Mouse (Mus musculus) B cell, adult 2 months (primary cell): ENCODE data around the gene Commd2.

Experiments
- DNase-seq, 2 experiments: peaks; one replicate each; pipeline ENCODE4 v3.0.0; 2022

Commd2 gene

DNA sequence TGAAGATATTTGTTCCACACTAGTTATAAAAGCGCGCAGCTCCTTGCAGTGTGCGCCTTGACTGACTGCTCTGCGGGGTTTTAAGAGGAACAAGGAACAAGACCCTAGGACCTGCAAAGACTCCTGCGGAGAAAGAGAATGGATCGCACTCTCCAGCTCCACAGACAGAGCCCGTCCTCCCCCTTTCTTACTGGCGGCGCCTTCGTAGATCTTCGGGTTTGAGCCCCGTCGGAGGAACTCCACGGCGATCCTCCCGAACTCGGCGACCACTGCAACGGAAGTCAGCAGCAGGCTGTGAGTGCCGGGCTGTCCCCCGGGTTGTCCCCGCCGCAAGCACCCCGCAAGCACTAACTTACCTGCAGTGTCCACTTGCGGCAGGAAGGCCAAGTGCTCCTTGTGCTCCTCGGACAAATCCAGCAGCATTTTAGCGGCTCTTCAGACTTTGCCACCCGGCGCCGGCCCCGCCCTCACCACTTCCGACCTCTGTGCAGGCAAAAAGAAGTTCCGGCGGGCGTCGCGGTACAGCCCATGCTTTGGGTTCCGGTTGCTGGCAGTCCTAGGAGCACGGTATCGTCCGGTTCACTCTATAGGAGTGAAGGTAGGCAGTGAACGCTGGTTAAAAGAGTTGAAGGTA lies at the start of gene Commd2:
Gene Commd2 (minus strand): TSS at position 485 of the 634 bp plus-strand sequence.
- DNase-seq, result peak; percentile 94 to 95

DNA sequence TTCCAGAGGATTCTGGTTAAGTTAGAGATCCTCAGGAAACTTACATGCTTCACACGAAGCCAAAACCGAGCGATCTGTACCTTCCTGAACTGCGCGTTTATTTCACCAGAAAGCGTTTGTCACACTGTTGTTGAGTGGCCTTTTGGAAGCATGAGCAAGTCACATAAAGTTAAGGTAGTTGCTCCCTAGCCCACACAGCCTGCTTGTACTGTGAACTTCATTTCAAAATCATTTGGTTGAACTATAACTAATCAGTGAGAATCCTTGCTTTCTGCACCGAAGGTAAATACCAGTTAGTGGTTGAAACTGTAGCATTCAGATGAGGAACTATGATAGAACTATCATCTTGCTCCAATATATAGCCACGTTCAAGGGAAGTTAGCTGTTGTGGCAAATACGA lies 45.3 kb upstream of the Commd2 start:
- no peak for DNase-seq

DNA sequence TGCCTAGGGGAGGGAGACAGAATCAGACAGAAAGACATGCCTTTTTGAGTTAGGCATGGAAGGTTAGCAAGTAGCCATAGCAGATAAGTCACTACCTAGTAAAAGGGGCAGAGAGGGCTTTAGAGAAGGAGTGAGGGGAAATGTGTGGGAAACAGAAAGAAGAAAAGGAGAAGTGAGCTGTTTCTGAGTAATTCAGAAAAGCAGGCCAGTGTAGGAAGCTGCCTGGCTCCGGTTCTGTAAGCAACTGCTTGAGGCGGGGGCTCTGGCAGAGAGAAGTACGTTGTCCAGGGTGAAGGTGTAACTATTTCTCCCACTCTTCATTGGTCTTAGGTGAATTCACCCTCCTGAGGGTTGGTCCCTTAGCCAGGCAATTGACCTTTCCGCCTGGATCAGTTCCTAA lies 44.7 kb upstream of the Commd2 start:
- DNase-seq, result peak in 1 of 2 experiments; percentile 41

DNA sequence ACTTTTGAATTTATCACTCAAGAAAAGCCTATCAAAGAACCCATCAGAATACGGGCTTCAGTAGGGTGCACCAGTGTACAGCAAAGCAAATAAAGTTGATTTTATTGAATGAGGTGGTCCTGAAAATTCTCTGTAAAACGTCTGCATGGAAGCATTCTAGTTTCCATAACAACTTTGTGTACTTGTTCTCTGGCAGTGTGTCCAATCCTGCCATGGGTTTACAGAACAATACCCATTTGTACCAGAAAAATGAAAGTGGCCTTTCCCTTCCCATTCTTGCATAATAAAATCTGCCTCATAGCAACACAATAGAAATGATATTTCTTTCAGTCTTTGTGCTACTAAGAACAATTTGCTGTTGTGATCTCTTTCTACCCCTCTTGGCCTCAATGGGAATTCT lies 41.2 kb upstream of the Commd2 start, which contains the start of gene Ankub1:
Gene Ankub1 (minus strand): TSS at position 81 of the 400 bp plus-strand sequence.
- DNase-seq, result no peak

DNA sequence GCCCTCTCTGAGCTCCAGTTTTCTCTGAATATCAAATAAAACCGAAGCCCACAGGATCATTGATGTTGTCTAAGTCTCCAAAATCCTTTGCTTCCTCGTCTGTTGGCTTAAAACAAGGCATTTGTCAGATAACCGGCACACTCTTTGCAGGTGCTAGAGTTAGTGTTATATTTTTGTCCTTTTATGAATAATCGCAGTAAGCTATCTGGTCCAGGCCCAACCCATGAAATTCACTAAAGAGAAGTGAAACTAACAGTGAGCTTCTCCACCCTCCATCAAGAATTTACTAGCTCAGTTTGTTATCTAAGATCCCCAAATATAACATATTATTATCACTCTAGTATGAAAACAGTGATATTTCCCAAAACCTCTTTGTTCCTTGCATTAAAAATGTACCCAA lies 40.3 kb upstream of the Commd2 start:
- DNase-seq, result peak; percentile 32 to 37

DNA sequence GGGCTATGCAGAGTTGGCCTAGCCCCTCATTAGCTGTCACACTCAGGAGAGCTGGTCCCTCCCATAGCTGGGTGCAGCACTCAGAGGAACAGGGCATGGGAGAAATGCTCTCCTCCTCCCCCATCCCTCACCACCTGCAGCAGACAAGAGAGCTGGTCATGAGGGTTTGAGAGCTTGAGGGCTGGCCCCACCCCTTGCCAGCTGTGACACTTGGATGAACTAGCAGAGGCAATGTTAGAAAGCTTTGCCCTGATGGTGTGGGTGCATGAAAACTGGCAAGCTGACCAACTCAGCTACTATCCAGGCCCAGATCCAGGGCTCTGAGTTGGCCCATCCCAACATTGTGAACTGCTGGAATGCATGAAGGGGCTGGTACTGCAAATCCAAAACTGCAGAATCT lies 26.3 kb upstream of the Commd2 start:
- DNase-seq, result no peak

DNA sequence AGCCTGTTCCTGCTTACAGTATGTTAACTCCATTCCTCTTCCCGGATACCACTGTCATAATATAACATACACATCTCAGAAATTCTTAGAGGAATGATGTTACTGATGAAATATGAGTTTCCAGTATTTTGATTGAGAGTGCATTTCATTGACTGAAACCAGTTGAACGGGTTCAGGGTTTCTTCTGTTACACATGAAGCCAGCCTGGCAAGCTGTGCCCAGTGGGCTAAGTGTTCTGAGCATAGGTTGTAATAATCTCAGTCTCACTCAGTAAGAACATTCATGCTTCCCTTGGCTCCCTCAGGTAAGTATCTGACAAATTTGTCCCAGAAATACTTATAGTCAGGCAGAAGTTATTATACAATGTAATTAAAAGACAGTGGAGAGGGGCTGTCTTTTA lies 22.6 kb upstream of the Commd2 start:
- no peak for DNase-seq

DNA sequence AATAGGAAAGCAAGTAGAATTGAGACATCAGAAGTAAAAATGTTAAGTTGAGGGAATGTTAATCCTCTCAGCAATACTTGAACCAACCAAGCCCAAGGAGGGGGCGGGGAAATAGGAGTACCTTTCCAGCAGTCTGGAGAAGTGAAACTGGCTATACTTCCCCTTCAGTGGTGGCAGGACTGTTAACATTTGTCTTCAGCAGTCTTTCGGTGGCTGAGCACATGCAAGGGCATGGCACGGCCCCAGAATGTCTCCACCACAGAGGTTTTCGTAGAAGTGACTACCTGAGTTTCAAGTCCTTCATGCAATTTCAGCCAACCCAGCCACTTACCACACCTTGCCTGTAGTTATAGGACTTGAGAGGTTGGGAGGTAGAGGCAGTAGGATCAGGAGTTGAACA lies 22.1 kb upstream of the Commd2 start:
- DNase-seq, result peak; percentile 70 to 75

DNA sequence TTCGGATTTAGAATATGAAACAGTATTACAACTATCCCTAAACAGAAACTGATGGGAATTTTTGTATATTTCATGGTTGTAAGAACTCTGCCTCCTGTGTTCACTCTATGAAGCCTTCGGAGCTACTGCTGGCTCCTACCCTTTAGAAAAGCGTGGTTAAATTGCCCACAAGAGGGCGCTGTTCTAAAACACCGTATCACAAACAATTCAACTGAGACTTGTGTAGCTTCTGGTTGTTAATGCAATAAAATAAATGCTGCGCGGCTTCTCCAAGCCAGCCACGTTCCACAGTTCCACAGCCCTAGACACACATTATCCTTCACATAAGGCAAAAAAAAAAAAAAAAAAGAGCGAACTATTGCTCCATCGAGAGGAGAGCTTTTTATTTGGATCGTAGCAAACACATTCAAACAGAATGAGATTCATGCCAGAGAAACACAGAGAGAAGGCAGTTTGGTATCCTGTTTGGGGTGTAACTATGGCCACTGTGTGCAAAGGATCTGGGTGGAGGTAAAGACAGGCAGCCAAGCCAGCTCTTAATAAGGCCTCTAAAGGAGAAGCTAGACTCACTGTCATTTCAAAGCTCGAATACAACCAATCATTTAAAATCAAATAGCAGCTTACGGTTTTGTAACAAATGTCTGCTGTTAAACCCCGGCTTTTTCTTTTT lies 15.7 kb upstream of the Commd2 start:
- peak; percentile 69 to 72 for DNase-seq

DNA sequence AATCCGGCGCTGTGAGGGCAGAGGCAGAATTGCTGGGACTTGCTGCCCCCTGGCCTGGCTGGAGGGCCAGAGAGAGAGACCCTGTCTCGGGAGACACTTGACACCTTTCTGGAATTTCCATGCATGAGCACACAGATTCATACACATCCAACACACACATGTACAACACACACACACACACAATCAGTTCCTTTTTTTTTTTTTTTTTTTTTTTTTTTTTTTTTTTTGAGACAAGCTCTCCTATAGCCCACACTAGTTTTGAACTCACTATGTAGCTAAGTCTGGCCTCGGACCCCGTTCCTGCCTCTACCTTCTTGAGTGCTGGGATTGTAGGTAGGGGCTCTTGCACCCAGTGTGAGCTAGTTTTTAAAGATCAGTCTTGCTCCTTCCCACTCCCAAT lies 14.4 kb upstream of the Commd2 start:
- no peak for DNase-seq

DNA sequence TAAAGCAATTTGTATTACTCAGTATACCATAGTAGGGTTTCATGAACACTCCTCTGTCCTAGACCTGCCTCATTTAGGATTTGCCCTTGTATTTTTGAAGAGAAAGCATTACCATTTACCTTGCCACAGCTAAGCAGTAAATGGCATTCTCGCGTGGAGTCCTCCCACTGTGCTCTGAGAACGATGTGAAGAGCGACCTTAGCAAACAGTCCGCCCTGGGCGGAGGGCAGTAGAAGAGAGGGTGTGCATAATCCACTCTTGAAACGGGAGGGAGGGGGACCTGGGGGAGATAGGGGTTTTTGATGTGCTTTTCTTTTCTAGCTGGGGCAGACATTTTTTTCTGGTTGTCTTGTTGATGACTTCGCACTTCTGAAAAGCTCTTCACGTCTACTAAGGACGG lies 13.2 kb upstream of the Commd2 start:
- DNase-seq, result no peak

DNA sequence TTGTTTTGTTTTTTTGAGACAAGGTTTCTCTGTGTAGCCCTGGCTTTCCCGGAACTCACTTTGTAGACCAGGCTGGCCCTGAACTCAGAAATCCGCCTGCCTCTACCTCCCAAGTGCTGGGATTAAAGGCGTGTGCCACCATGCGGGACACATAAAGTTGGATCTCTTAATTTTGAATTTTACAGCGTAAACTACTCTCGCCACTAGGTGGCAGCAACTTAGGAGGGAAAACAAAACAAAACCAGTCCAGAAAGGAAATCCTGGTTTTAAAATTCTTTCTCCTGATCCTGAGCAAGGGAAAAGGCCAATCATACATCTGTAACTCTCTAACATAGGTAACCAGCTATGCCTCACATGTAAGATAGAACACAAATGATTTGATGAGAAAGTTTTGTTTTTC lies 12.2 kb upstream of the Commd2 start:
- DNase-seq, result peak; percentile 47 to 48

DNA sequence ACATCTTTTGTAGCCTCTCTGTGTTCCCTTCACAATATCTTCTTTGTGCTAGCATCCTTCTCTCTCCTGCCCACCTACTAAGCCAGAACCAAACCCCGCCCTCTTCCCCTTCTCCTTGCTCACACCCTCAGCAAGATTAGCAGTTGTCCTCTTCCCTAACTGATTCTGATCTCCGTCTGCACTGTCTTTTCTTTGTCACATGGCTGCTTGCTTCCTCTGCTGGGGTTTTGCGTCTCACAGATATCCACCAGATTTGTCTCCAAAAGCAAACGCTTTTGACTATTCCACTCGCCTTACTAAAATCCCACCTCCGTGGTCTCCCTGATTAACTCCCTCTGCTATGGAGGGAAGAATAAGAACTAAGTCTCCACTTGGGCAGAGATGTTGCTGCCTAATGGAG lies 7.1 kb upstream of the Commd2 start:
- no peak for DNase-seq

DNA sequence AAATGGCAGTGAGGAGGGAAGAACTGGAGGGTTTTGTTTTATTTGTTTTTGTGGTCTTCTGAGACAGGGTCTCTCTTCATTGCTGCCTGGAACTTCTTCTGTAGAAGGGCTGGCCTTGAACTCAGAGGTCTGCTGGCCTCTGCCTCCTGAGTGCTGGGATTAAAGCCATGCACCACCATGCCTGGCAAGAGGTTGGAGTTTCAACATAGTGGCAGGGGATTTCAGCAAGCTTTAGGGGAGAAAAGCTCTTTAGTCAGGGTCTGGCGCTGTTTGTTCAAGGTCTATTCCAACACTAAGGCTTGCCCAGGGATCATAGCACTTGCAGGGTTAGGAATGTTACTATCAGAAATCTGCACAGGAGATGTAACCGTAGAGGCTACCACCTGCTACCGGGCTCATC lies 2.1 kb upstream of the Commd2 start:
- DNase-seq, result no peak

DNA sequence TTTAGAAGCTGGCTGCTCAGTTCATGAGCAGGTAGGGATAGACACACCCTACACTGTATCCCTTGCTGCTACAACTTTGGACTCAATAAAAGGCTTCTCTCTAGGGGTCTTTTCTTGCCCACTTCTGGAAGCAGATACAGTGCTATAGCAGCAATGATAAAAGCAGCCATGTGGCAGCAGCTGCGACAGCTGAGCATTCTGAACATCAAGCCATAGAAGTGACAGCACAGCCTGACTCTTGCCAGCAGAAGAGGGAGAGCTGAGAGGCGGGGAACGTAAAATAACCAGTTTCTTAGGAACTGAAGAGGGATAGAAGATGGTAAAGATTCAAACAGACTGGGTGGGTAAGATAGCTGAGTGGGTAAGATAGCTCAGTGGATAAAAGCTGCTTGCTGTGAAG lies 970 bp upstream of the Commd2 start:
- no peak for DNase-seq

DNA sequence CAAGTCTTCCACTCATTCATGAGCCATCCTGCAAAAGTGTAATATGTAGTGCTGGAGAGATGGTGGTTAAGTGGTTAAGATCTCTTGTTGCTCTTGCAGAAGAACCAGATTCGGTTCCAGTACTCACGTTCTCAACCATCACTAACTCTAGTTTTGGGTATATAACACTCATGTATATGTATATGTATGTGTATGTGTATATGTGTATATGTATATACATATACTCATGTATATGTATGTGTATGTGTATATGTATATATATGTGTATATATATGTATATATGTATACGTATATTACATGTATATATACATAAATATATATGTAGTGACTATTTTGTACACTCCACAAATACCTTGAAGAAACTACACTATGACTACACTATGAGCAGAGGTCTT lies 347 bp upstream of the Commd2 start:
- DNase-seq, result no peak

DNA sequence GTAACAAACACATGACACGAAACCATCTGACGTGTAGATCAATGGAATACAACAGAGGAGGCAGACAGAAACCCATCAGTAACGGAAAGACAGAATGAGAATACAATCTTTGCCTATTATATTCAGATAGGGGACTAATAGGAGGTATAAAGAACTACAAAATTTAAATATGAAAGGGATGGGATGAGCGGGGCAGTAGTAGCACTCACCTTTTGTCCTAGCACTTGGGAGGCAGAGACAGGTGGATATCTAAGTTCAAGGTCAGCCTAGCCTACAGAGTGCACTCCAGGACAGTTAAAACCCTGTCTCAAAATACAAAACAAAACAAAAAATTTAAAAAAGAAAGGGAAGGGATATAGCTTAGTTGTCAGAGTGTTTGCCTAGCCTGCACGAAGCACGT lies 8.3 kb downstream of the Commd2 start:
- DNase-seq, result no peak

DNA sequence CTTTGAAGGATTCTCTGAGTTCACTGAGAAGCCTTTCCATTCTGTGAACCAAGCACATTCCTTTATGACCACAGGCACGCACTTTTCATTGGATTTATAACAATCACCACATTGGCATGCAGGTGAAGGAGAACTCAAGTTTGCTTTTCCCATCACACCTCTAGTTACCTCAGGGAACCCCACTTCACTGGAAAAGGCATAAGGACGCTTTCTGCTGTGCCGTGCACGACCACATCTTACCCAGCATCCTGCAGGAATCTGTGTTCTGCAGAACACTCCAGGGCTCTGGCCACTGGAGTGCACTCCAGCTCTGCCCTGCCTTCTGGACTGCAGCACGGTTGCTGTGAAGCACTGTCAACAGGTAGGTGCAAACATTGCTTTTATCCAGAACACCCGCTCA lies 13.9 kb downstream of the Commd2 start:
- DNase-seq, result no peak

DNA sequence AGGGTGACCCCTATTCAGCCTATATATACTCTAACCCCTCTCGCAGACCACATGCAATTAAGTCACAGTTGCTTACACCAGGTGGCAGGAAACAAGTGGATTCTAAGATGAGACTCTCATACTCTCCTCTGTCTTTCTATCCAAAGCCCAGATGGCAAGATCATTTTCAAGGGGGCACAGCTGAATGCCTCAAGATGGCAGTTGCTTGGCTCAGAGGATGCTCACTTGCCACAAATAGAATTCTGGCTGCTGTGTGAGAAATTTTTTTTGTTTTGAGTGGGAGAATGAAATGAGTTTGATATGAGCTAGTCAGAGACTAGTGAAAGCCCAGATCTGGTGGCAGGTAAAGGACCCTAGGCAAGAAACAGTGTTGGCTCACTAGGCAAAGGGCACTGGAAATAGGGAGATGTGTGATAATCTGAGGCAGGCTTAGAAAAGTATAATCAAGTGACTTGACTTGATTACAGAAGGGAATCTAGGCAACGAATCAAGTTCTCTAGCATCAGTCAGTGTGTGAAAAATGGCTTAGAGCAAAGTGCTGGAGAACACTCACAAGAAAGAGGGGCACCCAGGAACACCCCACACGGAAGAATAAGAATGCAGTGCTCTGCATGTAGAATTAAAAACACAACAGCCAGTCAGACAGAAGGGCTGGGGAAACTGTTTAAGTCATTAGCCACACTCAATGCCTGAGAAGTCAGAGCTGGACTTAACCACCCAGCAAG lies 16.6 kb downstream of the Commd2 start:
- DNase-seq, result no peak

DNA sequence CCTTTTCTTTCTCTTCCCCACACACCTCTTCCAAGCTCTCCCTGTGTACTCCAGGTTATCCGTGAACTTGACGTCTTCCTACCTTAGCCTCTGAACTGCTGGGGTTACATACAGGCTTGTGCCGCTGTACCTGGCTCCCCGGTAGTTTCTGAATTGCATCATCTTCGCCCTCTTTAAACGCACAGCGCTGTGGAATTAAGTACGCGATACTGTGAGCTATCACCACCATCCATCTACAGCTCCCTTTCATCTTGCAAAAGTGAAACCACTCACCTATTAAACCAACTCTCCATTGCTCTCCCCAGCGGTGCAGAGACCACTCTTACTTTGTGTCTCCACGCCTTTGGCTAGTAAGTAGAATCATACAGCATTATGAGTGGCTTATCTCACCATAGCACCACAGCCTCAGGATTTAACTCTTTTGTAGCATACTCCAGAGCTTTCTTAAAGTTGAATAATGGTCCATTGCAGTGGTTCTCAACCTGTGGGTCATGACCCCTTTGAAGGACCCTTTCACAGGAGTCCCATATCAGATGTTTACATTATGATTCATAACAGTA lies 24.5 kb downstream of the Commd2 start:
- no peak for DNase-seq

DNA sequence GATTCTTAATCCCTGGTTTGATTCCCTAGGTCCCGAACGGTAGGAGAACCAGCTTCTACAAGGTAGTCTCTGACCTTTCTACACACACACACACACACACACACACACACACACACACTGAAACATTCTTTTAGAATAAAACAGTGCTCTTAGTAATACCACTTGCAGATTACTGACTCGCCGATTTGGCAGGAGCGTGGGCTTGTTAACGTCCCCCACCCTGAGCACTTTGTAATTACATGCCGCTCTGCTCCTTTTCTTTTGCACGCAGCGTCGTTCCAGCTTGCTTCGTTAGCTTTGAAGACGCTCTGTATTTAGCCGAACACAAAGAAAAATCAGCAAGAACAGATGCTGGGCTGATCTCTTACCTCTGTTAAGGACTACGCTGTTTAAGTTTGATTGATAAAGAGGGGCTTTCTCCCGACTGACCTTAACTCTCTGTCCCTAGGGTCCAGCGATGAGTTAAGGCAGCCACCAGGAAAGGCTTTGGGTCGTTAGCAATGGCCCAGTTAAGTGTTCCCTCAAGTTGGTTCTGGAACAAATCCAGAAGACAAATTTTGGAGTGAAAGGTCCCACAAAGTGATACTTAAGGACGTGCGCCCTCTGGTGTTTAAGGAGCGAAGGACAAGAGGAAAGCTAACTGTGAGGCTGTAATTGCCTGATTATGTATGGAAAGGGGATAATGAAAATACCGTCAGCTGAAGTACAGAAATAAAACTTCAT lies 26.1 kb downstream of the Commd2 start:
- peak; percentile 49 to 56 for DNase-seq

DNA sequence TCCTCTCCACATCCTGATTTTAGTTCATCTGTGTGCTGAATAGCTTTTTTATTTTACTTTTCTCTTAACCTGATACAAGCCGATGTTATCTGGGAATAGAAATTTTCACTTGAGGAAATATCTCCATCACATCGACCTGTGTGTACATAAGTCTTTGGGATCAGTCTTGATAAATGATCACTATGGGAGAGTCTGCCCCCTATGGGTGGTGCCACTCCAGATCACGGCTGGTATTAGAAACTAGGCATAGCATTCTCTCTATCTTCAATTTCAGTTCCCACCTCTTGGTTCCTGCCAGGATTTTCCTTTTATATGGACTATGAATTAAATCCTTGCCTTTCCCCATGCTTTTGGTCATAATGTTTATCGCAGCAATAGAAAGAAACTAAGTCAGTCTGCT lies 31.8 kb downstream of the Commd2 start:
- no peak for DNase-seq

DNA sequence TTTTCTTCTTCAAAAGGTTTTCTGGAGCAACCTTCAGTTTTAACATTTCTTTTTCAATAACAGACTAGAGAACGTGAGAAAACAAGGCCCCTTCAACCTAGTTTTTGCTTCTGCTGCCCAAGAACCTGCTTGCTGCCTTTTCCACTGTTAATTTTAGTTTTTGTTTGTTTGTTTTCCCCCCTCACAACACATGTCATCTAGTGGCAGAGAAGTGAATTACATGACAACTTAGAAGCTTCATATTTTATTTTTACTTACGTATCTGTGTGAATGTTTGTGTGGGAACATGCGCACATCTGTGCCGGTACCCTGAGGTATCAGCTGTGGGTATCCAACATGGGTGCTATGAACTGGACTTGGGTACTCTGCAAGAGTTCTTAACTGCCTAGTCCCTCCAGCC lies 35.9 kb downstream of the Commd2 start:
- no peak for DNase-seq
